9 mouse cellular contexts compared by ENCODE assay signal in genomic region chr10:127599779-127600541, GRCm38 (mm10). TPM values are rescaled to one million over a fixed set of nuclear protein-coding genes. Genes with fewer than 3 reads are reported as not detected.
A peak's percentile ranks its signal among the peaks of the same experiment; 100 is the strongest.
DNase-seq lines count a peak whose midpoint lies in the region; ATAC-seq lines count a peak whose summit lies in the region.
"Had no signal": no experiment of that assay in that cellular context is flagged by ENCODE, and none has a peak within 500 bp of the region (broad histone marks: within the 10 kb centered on the region; RNA-seq: fewer than 3 reads in every experiment).

No protein-coding gene starts in this region.

- no peak for ATAC-seq in forebrain, embryonic 15.5 days (replicated peaks)
- ATAC-seq in hindbrain, embryonic 16.5 days = peak; percentile 51; the same call in 1 of the 2 replicates
- no peak for ATAC-seq in CD4-positive, CD25-positive, alpha-beta regulatory T cell, adult 4 months

- H3K9ac ChIP-seq in forebrain, embryonic 15.5 days (replicated peaks) = no peak overlapping the region
- no peak overlapping the region for H3K9ac ChIP-seq in hindbrain, embryonic 16.5 days (ENCODE audit: low read depth, low read length)
- H3K9ac ChIP-seq: neural tube, embryonic 12.5 days had no signal

- H3K27me3 ChIP-seq in forebrain, embryonic 10.5 days (ENCODE audit: poor library complexity, severe bottlenecking) = no peaks in the 10 kb centered on the region
- H3K27me3 ChIP-seq in forebrain, embryonic 15.5 days = no peaks in the 10 kb centered on the region
- H3K27me3 ChIP-seq in hindbrain, embryonic 16.5 days (replicated peaks; ENCODE audit: control insufficient read depth, insufficient read depth, low read length) = no peaks in the 10 kb centered on the region
- H3K27me3 ChIP-seq: neural tube, embryonic 12.5 days had no signal

- no peak overlapping the region for H3K4me2 ChIP-seq in forebrain, embryonic 15.5 days (replicated peaks)
- H3K4me2 ChIP-seq in hindbrain, embryonic 16.5 days (ENCODE audit: low read length) = no peak overlapping the region
- H3K4me2 ChIP-seq: neural tube, embryonic 12.5 days had no signal

- WGBS in forebrain, embryonic 10.5 days = 69% methylated on average over 17 of the region's 17 CpGs
- WGBS in forebrain, embryonic 15.5 days = 81% methylated on average over 17 of the region's 17 CpGs
- WGBS in hindbrain, embryonic 16.5 days = 71% methylated on average over 17 of the region's 17 CpGs

- DNase-seq in forebrain, embryonic 10.5 days (ENCODE audit: extremely low spot score, low spot score) = no peak
- DNase-seq in adrenal gland, adult 8-10 months = peak; percentile 76
- DNase-seq in gastrocnemius, postnatal 10 days = peak; percentile 64
- peak; percentile 79 for DNase-seq in lung, adult 18-20 months
- DNase-seq in testis, postnatal 14 days (ENCODE audit: low spot score) = peak; percentile 86

- H3K9me3 ChIP-seq in forebrain, embryonic 10.5 days = no peaks in the 10 kb centered on the region
- no peaks in the 10 kb centered on the region for H3K9me3 ChIP-seq in forebrain, embryonic 15.5 days
- H3K9me3 ChIP-seq in hindbrain, embryonic 16.5 days (ENCODE audit: control insufficient read depth, low read length) = no peaks in the 10 kb centered on the region
- H3K9me3 ChIP-seq: neural tube, embryonic 12.5 days had no signal

- H3K27ac ChIP-seq in forebrain, embryonic 10.5 days = peak overlapping the region; percentile 69
- H3K27ac ChIP-seq in forebrain, embryonic 15.5 days (replicated peaks) = no peak overlapping the region
- H3K27ac ChIP-seq in hindbrain, embryonic 16.5 days (ENCODE audit: low read depth, low read length) = peak overlapping the region; percentile 18
- H3K27ac ChIP-seq: neural tube, embryonic 12.5 days had no signal

- H3K4me3 ChIP-seq in forebrain, embryonic 10.5 days = no peak overlapping the region
- no peak overlapping the region for H3K4me3 ChIP-seq in forebrain, embryonic 15.5 days
- H3K4me3 ChIP-seq in hindbrain, embryonic 16.5 days (ENCODE audit: low read length) = no peak overlapping the region
- H3K4me3 ChIP-seq: neural tube, embryonic 12.5 days had no signal

- H3K4me1 ChIP-seq in forebrain, embryonic 10.5 days = peaks cover 61% of the 10 kb centered on the region
- peaks cover 16% of the 10 kb centered on the region for H3K4me1 ChIP-seq in forebrain, embryonic 15.5 days
- H3K4me1 ChIP-seq in hindbrain, embryonic 16.5 days (ENCODE audit: control insufficient read depth, insufficient read depth, low read depth, low read length) = peaks cover 19% of the 10 kb centered on the region

- H3K36me3 ChIP-seq in forebrain, embryonic 10.5 days (replicated peaks) = peaks cover 98% of the 10 kb centered on the region
- peaks cover 62% of the 10 kb centered on the region for H3K36me3 ChIP-seq in forebrain, embryonic 15.5 days
- peaks cover 37% of the 10 kb centered on the region for H3K36me3 ChIP-seq in hindbrain, embryonic 16.5 days (ENCODE audit: control insufficient read depth, insufficient read depth, low read length)

RNA-seq across cellular contexts. Expression of gene Lrp1, which starts 21.0 kb away (rescaled TPM):
- 66.5 and 67.4 TPM in 2 replicates for polyA plus RNA-seq in forebrain, embryonic 10.5 days (2016; fragmentation: Nextera tagmentation; extraction: Ambion mirVana)
- polyA plus RNA-seq in forebrain, embryonic 15.5 days (2015; fragmentation: Nextera tagmentation; extraction: Ambion mirVana) = 93.1 and 95.7 TPM in 2 replicates
- 100 to 1,000 TPM; 212 to 271 (median 242) TPM for total RNA-seq in adrenal gland, adult 8-10 months (2022)
- 100 to 1,000 TPM; 105 to 132 TPM for total RNA-seq in gastrocnemius, postnatal 10 days (2021)
- polyA plus RNA-seq in hindbrain, embryonic 16.5 days (2015; fragmentation: Nextera tagmentation; extraction: Ambion mirVana) = 109 and 125 TPM in 2 replicates
- under 1 TPM; 0.30 to 0.96 TPM for polyA plus RNA-seq in CD4-positive, CD25-positive, alpha-beta regulatory T cell, adult 4 months (2017; shearing (Covaris generic))

RNA-seq across cellular contexts. Expression of gene Stat6, which starts 42.8 kb away (rescaled TPM):
- polyA plus RNA-seq in forebrain, embryonic 10.5 days (2016; fragmentation: Nextera tagmentation; extraction: Ambion mirVana) = 7.3 and 7.7 TPM in 2 replicates
- 3.4 and 3.7 TPM in 2 replicates for polyA plus RNA-seq in forebrain, embryonic 15.5 days (2015; fragmentation: Nextera tagmentation; extraction: Ambion mirVana)
- 100 to 1,000 TPM in 3 of 4 experiments, 10 to 100 TPM in 1; 96.7 to 113 (median 107) TPM for total RNA-seq in adrenal gland, adult 8-10 months (2022)
- total RNA-seq in gastrocnemius, postnatal 10 days (2021) = 10 to 100 TPM; 15.8 to 24.4 TPM
- polyA plus RNA-seq in hindbrain, embryonic 16.5 days (2015; fragmentation: Nextera tagmentation; extraction: Ambion mirVana) = 6.0 and 8.0 TPM in 2 replicates
- 100 to 1,000 TPM; 173 to 320 TPM for polyA plus RNA-seq in CD4-positive, CD25-positive, alpha-beta regulatory T cell, adult 4 months (2017; shearing (Covaris generic))

Comparison
In these comparisons a context has a peak if more than half of its experiments do, and no peak if none do; other contexts are left out.
1. RNA of gene Lrp1, which starts 21.0 kb away (polyA plus RNA-seq): 109 to 125 TPM in hindbrain, embryonic 16.5 days, 93.1 to 95.7 TPM in forebrain, embryonic 15.5 days and 66.5 to 67.4 TPM in forebrain, embryonic 10.5 days; 0.30 to 0.96 TPM in CD4-positive, CD25-positive, alpha-beta regulatory T cell, adult 4 months; every median in the first group is over 10 times any median in the second.
2. RNA of gene Stat6, which starts 42.8 kb away (polyA plus RNA-seq): 173 to 320 TPM in CD4-positive, CD25-positive, alpha-beta regulatory T cell, adult 4 months; 7.3 to 7.7 TPM in forebrain, embryonic 10.5 days, 6.0 to 8.0 TPM in hindbrain, embryonic 16.5 days and 3.4 to 3.7 TPM in forebrain, embryonic 15.5 days; every median in the first group is over 10 times any median in the second.